Mouse (Mus musculus): ENCODE measurements around the gene Rnpep. TPM values are rescaled to one million over a fixed set of nuclear protein-coding genes. Genes with fewer than 3 reads are reported as not detected.

Gene Rnpep
- total and polyA plus RNA-seq, 2 experiments from 2014 or later, result 52.4 to 79.7 TPM

GRCm38 (mm10) chr1:135224147-135224546 is 59.7 kb downstream of the Rnpep start:
- 86% methylated on average over 3 of the region's 3 CpGs for WGBS
- Histone ChIP-seq H3K4me1 (ENCODE audit: insufficient read depth, low read length) (no peaks in the 10 kb centered on the region), H3K4me2 (ENCODE audit: low read depth, low read length, poor library complexity, severe bottlenecking) (no peak overlapping the region), H3K36me3 (ENCODE audit: insufficient read depth, low read length) (no peaks in the 10 kb centered on the region), H3K9me3 (ENCODE audit: low read length) (no peaks in the 10 kb centered on the region), H3K9ac (replicated peaks; ENCODE audit: low read length, poor library complexity, severe bottlenecking) (no peak overlapping the region), H3K27me3 (ENCODE audit: insufficient read depth, low read length) (no peaks in the 10 kb centered on the region), H3K27ac (ENCODE audit: low read depth, low read length) (no peak overlapping the region), H3K4me3 (ENCODE audit: low read depth, low read length) (no peak overlapping the region)
- TF ChIP-seq CTCF (IDR thresholded peaks at IDR 0.05), result no peak
- ATAC-seq (ENCODE audit: low FRiP score) (no peak), DNase-seq (ENCODE audit: low spot score) (no peak)

GRCm38 (mm10) chr1:135217607-135218233 is 66.2 kb downstream of the Rnpep start:
- no peak overlapping the region for H3K4me2 ChIP-seq (ENCODE audit: low read depth, low read length, poor library complexity, severe bottlenecking)
- no peaks in the 10 kb centered on the region for H3K27me3 ChIP-seq (ENCODE audit: insufficient read depth, low read length)
- H3K9me3 ChIP-seq (ENCODE audit: low read length), result no peaks in the 10 kb centered on the region
- no peak overlapping the region for H3K4me3 ChIP-seq (ENCODE audit: low read depth, low read length)
- H3K4me1 ChIP-seq (ENCODE audit: insufficient read depth, low read length), result no peaks in the 10 kb centered on the region
- H3K9ac ChIP-seq (replicated peaks; ENCODE audit: low read length, poor library complexity, severe bottlenecking), result no peak overlapping the region
- ATAC-seq (ENCODE audit: low FRiP score) (no peak), DNase-seq (ENCODE audit: low spot score) (no peak)
- 59% methylated on average over 13 of the region's 13 CpGs for WGBS
- H3K27ac ChIP-seq (ENCODE audit: low read depth, low read length), result no peak overlapping the region
- TF ChIP-seq CTCF (IDR thresholded peaks at IDR 0.05), result no peak
- no peaks in the 10 kb centered on the region for H3K36me3 ChIP-seq (ENCODE audit: insufficient read depth, low read length)

- Histone ChIP-seq H3K4me3 (ENCODE audit: low read depth, low read length) (no peak overlapping the region), H3K4me2 (ENCODE audit: low read depth, low read length, poor library complexity, severe bottlenecking) (no peak overlapping the region), H3K27ac (ENCODE audit: low read depth, low read length) (no peak overlapping the region), H3K36me3 (ENCODE audit: insufficient read depth, low read length) (no peaks in the 10 kb centered on the region), H3K9me3 (ENCODE audit: low read length) (no peaks in the 10 kb centered on the region), H3K27me3 (ENCODE audit: insufficient read depth, low read length) (no peaks in the 10 kb centered on the region), H3K9ac (replicated peaks; ENCODE audit: low read length, poor library complexity, severe bottlenecking) (no peak overlapping the region), H3K4me1 (ENCODE audit: insufficient read depth, low read length) (no peaks in the 10 kb centered on the region)
- 90% methylated on average over 9 of the region's 9 CpGs for WGBS
- no peak for TF ChIP-seq CTCF (IDR thresholded peaks at IDR 0.05)
- ATAC-seq (ENCODE audit: low FRiP score) (no peak), DNase-seq (ENCODE audit: low spot score) (no peak)
These were observed 69.9 kb downstream of the Rnpep start for GRCm38 (mm10) chr1:135213772-135214640.

Other genes with a start within 250 kb of the Rnpep start
- gene Lgr6, start 178.8 kb downstream of the Rnpep start, total RNA-seq (2014; rRNA removed), result 2.5 and 3.8 TPM in 2 replicates
- 1.9 and 2.1 TPM in 2 replicates for gene Lgr6, start 178.8 kb downstream of the Rnpep start, polyA plus RNA-seq (2015; fragmentation: Nextera tagmentation; extraction: Ambion mirVana)
- 0.05 and 0.24 TPM in 2 replicates for gene Ptpn7, start 151.4 kb downstream of the Rnpep start, total RNA-seq (2014; rRNA removed)
- gene Ptpn7, start 151.4 kb downstream of the Rnpep start, polyA plus RNA-seq (2015; fragmentation: Nextera tagmentation; extraction: Ambion mirVana), result 0.05 and 0.15 TPM in 2 replicates
- gene Arl8a, start 137.3 kb downstream of the Rnpep start, total RNA-seq (2014; rRNA removed), result 317 and 384 TPM in 2 replicates
- gene Arl8a, start 137.3 kb downstream of the Rnpep start, polyA plus RNA-seq (2015; fragmentation: Nextera tagmentation; extraction: Ambion mirVana), result 399 and 418 TPM in 2 replicates
- gene Gpr37l1, start 116.4 kb downstream of the Rnpep start, total RNA-seq (2014; rRNA removed), result 14.1 and 25.7 TPM in 2 replicates
- gene Gpr37l1, start 116.4 kb downstream of the Rnpep start, polyA plus RNA-seq (2015; fragmentation: Nextera tagmentation; extraction: Ambion mirVana), result 8.8 and 12.8 TPM in 2 replicates
- gene Elf3, start 25.5 kb downstream of the Rnpep start, total RNA-seq (2014; rRNA removed), result 0.14 and 0.77 TPM in 2 replicates
- gene Elf3, start 25.5 kb downstream of the Rnpep start, polyA plus RNA-seq (2015; fragmentation: Nextera tagmentation; extraction: Ambion mirVana), result 0.36 and 0.60 TPM in 2 replicates
- 19.0 and 34.4 TPM in 2 replicates for gene Timm17a, start 29.7 kb upstream of the Rnpep start, total RNA-seq (2014; rRNA removed)
- gene Timm17a, start 29.7 kb upstream of the Rnpep start, polyA plus RNA-seq (2015; fragmentation: Nextera tagmentation; extraction: Ambion mirVana), result 165 and 166 TPM in 2 replicates
- 0.16 TPM in 1 of 2 replicates, not detected in the other for gene Lmod1, start 40.7 kb upstream of the Rnpep start, total RNA-seq (2014; rRNA removed)
- gene Lmod1, start 40.7 kb upstream of the Rnpep start, polyA plus RNA-seq (2015; fragmentation: Nextera tagmentation; extraction: Ambion mirVana), result 0.26 and 0.35 TPM in 2 replicates
- gene Shisa4, start 91.2 kb upstream of the Rnpep start, total RNA-seq (2014; rRNA removed), result 129 and 133 TPM in 2 replicates
- 141 and 146 TPM in 2 replicates for gene Shisa4, start 91.2 kb upstream of the Rnpep start, polyA plus RNA-seq (2015; fragmentation: Nextera tagmentation; extraction: Ambion mirVana)
- 88.7 and 128 TPM in 2 replicates for gene Ipo9, start 146.4 kb upstream of the Rnpep start, total RNA-seq (2014; rRNA removed)
- gene Ipo9, start 146.4 kb upstream of the Rnpep start, polyA plus RNA-seq (2015; fragmentation: Nextera tagmentation; extraction: Ambion mirVana), result 89.3 and 93.3 TPM in 2 replicates